Mouse (Mus musculus) thymus, postnatal 25 days (tissue): ENCODE measurements at regions not wholly inside any gene's neighbourhood (a gene's known extent, or its start where the extent isn't known, plus 50 kb on each side); places are given as distances from the start of the nearest gene placed in this dataset.

Source experiments
- DNase-seq: peaks from one replicate; pipeline ENCODE4 v3.0.0; 2022

DNA sequence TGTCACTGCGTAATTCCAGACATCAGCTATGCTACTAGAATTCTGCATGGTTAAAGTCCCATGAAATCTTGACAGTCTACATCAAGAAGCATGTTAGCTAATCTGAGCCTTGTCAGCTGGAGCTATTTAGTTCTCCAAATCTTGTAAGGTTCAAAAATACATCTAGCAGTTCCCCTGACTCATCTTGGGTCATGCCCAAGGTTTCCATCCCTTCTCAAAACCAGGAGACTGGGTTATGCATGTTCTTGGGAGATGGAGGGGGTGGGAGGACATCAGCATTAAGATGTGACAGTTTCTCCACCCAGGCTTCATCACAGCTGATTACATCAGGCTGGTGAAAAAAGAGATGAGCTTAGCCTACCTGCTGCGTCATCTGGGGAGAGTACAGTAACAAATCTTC lies 495.3 kb upstream of the 4930452B06Rik start:
- no peak for DNase-seq

DNA sequence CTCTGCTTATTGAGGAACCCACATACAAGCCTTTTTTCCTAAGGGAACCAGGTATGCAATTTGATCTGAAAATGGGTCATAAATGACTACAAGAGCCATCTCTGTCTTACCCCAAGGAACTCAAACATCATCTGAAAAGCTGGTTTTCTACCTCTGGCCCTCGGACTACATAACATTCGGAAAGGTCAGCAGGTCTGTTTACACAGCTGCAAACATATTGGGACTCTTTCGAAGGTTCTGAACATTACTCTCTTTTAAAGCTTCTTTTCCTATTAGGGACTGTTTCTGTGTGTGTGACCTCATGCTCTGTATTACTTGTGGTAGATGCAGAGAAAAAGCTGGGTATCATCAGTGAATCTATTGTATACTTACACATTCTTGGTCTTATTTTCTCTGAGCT lies 491.9 kb upstream of the 4930452B06Rik start:
- DNase-seq, result no peak

DNA sequence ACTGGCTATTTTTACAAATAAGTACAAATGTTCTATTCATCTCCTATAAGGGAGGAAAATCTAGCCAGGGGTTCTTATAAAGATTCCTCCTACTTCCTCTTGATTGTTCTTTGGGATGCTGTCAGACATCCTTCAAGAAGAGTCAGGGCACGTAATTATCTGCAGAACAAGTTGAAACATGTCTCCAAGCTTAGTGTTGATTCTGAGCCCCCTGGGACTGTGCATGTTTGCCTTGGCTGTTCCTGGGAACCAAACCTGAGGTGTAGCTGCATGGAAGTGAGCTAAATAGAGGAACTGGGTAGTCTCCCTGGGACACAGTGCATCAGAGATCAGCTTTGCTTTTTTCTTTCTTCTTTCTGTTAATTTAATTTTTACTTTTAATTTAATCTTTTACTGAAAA lies 484.8 kb upstream of the 4930452B06Rik start:
- DNase-seq, result no peak

DNA sequence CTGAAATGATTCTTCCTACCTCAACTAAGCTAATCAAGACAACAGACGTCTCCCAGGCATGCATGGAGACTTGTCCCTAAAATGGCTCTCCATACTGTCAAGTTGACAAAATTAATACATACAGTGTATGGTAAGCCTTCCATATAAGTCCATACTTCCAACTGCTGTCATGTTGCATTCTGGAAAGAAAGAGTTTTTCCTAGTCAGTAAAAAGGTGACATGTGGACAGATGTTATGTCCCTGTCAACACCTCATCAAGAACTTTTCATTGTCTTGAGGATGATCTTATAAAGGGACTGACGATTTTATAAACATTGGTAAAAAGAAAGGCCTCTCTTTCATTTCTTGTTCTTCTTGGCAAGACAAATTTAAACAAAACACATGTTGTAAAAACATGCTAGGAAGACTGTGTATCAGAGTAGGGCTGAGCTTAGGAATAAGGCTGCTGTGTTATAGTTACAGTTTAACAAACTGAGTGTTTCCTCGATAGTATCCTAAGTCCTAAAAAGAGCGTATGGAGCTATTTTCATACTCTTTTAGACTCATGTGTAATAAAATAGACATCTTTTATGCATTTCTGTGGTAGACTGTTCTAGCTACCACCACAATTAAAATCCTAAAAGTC lies 480.7 kb upstream of the 4930452B06Rik start:
- DNase-seq, result no peak

DNA sequence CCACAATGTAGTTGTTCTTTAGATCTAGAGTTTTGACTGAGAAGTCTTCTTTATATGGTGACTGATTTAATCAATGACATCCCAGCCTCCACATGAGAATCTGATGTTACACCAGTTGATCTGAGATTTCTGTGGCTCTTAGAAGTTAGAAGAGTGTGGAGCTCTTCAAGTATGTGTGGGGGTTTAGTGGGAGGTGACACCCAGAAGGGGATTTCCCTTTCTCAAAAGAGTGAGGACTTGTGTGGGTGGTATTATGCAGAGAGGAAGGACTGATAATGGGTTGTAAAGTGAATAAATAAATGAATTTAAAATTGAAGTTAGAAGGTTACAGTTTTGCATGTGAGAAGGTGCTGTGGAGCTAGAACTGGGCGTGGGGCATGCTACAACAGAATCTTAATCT lies 439.7 kb upstream of the 4930452B06Rik start:
- no peak for DNase-seq

DNA sequence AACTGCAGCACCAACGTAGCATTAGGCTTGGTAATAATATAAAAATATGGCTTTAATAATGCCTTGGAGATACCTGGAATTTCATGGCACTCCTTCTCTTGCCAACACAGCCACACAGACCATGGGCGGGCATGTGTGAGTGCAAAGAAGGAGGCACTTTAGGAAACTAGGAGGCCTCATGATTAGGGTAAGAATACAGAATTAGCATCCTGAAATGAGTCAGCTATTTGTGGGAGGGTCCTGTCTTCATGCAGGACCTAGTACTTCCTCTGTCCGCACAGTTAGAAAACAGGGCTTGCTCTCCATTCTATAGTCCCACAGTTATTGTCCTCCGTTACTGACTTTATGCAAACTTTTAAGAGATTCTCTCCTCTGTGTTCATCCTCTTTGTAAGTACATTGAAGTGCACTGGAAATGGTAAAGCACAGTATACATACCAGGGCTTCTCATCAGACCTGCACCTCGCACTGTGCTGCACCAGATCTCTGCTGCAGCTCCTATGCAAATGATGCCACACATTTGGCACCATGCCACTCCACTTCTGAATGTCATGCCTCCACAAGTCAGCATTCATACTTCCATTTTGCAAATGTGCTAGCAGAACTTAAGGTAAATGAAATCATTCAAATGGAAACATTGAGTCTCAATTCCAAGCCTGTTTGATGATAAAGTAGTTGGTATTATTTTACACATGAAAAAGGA lies 423.7 kb upstream of the 4930452B06Rik start:
- DNase-seq, result no peak

DNA sequence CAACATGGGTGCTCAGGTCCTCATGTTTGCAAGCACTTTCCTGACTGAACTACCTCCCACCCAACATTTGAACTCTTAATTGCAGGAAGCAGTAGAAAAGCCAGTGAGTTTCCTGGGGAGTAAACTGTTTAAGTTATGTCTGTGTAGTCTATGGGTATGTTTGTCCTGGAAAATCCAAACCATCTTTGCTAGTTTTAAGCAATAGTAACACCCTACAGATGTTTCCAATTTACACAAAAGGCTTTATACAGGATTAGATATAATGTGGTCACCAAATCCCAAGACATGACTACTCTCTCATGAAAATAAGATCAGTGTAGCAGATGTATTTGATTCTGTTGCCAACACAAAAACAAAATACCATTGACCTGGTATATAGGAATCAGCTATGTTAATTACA lies 421.1 kb upstream of the 4930452B06Rik start:
- DNase-seq, result no peak

DNA sequence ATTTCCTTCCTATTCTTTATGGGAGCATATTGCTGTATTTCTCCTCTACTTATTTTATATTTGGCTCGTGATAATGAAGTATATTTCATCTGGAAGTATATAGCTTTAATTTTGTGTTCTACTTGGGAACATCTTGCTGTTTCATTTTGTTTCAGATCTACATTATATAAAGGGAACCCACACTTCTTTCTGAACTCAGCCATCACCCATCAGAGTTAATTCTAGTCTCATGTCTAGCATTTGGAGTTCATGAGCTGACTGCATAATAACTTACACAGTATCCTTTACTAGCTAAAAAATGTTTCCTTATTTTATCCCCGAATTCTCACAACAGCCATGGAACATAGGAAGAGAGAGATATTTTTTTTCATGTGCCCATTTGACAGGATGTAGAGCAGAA lies 413.6 kb upstream of the 4930452B06Rik start:
- DNase-seq, result no peak

DNA sequence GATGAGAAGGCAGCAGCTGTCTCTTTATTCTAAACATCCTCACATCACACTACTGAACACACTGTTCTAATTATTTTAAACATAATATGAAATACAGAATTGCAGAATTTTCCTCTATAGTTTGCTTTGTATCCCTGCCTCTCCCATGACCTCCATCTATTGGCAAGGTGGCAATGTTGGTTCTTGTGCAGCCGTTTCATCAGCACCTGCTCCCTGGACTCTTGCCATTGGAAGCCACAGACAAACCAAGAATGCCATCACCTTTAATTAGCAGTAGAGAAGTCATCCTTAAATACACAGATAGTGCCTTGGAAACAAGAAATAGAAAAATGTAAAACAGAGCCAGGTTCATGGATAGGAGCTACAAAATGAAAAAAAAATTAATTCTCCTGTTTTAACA lies 413.0 kb upstream of the 4930452B06Rik start:
- no peak for DNase-seq

DNA sequence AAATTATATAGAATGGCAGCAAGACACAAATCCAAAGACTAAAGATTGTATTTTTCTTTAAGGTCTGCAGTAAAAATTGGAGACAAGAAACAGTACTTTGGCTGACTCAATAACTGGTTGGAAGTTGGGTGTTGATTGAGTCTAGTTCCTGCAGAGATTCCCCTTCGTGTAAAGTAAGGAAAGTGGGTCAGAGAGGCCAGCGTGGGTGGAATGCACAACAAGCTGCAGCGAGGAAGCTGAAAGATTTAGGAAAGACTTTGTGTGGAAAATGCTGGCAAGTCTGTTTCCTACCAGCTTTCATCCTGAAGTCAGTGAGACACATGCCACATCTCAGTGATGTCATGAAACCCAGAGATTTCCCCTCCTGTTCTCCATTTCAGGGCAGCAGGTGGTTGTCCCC lies 405.1 kb upstream of the 4930452B06Rik start:
- no peak for DNase-seq

DNA sequence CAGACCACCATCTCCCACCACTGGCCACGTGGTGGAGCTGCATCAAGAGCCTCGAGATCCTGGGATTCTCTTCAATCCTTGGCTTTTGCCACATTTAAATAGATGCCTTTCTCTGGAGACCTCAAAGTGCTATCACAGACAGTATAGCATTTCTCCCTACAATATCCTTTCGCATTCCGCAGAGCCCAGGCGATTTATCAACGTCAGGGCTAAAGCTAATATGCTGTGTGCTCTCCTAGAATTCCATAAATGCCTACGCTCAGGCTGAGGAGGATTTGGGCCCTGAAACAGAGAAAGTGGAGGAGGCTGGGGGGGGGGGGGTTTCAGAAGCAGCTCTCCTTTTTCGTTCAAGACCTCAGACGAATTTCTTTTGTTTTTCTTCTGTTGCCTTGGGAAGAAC lies 394.0 kb upstream of the 4930452B06Rik start:
- DNase-seq, result no peak

DNA sequence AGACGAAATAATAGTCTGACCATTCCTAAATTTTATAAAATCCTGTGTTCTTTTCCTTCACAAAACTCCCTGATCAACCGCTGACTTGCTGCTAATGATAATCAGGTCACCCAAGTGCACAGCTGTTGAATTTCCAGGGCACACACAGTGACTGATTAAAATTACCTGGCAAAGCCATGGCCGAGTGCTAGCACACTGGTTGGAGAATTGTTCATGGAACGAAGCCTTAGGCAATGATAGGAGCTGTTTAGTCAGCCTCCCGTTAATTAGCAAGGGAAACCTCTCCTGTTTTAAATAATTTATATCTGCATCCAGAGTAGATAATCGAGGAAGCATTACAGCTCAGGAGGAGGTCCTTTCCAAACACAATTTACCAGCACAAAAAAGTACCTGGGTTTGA lies 362.8 kb upstream of the 4930452B06Rik start:
- DNase-seq, result no peak

DNA sequence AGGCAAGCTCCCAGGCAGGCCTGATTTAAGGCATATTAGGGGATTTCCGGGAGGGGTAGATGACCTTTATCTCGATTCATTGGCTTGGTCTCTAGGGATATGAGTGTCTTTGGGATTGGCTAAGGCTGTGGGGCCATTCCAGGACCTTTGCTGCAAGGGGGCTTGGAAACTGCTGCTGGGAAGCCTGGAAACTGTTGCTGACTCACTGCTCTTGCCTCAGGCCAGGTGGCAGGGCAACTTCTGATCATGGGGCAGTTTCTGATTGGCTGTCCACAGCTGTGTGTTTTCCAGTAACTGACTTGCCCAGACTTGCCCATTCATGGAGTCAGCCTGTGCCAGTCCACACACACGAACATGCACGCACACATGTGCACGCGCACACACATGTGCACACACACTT lies 349.8 kb upstream of the 4930452B06Rik start:
- DNase-seq, result no peak

DNA sequence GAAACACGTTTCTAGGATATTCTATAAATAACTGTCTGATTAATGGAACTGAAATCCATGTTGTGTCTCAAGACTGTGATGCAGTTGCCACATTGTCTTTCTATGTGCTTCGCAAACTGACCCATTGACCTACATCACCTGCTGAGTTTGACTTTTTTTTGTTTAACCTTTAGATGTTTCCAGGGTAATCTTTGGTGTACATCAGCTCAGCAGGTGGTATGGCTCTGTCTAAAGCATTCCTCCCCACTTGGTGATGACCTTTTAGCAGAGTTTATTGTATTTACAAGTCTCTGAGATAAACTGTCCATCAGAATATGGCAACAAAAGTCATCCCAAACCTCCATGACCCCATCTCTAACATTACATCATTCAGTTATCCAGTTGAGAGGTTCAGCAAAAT lies 337.0 kb upstream of the 4930452B06Rik start:
- DNase-seq, result no peak

DNA sequence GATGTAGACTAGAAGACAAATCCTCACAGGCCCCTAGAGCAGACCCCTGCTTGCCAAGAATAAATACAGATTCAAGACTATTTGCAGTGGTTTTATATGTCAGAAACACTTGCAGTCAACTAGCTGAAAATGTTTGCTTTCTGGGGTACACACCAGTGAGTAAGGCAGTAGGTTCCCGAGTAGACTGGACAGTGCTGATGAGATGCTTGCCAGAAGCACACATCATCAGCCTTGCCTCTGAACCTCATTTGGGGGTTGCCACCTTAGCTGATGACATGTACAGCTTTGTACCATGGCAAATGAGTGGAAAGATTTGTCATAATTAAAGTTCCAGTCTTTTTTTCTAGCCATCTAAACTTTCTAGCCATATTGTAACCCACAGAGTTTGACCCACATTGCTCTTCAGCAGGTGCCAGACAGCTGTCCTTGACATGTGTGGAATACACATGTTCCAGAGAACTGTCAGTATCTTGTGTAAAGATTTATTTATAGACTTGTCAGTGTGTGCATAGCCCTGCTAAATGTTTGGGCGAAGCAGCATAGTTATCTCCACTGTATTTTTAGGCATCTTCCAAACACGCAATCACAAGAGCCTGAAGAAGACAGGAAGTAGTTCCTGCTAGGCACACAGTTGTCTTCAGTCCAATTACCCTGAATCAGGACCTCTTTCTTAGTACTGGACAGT lies 334.5 kb upstream of the 4930452B06Rik start:
- no peak for DNase-seq

DNA sequence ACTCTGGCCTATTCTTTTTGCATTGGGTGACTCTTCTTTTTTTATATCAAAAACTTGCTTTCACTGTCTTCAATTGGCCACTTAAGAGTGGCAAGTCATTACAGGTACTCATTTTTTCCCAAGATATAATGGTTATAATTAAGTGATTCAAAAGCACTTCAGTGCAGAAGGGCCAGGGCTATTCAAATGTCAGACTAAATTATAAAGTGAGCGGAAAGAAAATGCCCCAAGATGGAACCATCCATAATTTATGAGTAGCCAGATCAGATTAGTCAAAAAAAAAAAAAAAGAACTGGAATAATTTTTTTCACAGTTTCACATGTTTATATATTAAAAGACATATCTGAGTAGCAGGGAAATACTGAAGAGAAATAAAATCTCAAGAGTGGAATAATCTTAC lies 333.8 kb upstream of the 4930452B06Rik start:
- DNase-seq, result no peak

DNA sequence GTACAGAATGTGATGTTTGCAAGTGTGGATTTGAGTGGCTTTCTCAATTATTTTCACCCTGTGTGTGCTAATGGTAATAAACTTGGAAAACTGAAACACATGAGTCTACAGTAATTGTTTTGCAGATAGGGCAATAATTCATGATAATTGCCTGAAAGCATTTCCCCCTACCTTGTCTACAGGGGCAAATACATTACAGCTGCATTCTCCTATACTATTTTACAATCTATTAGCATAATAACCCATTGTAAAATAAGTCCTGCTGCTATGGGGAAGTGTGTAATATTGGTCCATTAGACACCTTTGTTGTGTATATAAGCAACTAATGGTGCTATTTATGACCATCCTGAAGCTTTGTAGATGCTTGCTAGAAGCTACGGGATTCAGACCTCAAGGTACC lies 327.4 kb upstream of the 4930452B06Rik start:
- no peak for DNase-seq

DNA sequence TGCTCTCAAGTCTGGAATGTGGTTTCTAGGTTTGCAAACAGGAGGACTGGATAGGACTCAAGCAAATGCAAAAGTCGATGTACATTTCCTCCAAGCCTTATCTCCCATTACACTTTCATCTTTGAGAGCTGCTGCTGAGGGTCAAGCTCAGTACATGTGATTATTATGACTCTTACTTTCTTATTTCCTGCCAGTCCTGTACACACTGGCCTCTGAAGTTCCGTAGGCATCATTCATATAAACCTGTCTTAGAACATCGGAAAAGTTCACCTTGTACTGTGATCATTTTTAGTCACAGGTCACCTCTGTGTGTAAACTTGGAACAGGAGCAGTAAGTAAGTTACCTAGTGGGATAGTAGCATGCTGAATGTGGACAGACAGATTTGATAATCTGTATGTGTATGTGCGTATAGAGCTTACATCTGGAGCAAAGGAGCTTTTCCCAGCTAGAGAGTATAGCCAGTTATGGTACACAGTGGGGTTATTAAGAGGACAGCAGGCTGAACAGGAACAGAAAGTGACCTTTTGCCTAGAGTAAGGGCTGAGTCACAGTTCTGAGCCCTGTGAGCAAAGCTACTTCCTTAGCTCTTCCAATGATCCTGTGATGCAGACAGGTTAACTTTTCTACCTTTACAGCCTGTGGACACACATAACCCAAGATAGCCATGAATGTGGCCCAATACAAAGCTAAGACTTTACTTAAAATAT lies 319.2 kb upstream of the 4930452B06Rik start:
- no peak for DNase-seq

DNA sequence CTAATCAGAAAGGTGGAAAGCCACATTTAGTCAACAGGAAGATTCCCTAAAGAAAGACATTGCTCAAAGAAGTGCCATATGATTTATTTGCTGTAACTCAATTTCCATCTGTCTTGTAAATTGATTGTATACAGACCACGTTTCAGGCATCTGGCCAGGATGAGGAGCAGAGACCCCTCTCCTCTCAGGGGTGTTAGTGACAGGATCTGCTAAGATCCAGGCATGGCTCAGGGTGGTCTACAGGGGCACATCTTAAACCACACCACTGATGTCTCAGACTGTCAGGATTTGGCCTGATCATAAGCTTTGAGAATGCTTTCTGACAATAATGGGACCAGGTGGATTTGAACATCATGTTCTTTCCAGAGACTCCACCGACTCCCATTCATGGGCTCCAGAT lies 295.5 kb upstream of the 4930452B06Rik start:
- DNase-seq, result no peak

DNA sequence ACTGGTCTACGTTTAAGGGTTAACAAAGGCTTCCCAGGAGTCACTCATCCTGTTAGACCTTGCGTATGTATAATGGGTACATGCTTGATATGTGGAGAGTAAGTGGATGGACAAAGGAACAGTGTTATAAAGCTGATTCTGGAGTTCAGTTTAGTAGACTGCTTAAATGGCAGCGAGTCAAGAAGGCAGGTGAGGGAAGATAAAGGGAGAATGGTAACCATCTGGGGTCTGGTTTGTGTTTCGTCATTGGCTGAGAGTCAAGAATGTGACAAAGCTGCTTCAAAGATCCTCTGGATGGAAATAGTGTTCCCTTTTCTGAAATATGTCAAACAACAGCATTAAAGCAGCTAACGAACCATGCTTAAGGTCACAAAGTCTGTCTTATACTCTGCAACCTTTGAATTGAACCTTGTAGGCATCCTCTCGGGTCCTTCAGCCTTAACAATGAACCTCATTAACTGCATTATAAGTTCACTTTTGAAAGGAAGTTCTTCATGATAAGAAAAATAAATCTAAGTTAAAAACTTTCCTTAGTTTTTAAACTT lies 286.9 kb upstream of the 4930452B06Rik start:
- DNase-seq, result no peak

DNA sequence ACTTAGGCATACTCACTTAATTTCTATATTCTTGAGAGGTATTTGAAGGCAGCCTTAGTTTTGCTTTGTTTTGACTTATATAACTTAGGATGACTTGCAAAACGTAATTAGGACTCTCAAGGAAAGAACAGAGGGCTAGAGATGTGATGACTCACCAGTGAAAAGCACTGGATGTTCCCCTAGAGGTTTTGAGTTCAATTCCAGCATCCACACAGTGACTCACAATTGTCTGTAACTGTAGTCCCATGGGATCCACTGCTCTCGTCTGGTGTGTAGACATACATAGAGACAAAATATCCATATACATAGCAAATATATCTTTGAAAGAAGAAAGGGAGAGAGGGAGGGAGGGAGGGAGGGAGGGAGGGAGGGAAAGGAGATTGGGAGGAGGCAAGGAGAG lies 282.7 kb upstream of the 4930452B06Rik start:
- no peak for DNase-seq

DNA sequence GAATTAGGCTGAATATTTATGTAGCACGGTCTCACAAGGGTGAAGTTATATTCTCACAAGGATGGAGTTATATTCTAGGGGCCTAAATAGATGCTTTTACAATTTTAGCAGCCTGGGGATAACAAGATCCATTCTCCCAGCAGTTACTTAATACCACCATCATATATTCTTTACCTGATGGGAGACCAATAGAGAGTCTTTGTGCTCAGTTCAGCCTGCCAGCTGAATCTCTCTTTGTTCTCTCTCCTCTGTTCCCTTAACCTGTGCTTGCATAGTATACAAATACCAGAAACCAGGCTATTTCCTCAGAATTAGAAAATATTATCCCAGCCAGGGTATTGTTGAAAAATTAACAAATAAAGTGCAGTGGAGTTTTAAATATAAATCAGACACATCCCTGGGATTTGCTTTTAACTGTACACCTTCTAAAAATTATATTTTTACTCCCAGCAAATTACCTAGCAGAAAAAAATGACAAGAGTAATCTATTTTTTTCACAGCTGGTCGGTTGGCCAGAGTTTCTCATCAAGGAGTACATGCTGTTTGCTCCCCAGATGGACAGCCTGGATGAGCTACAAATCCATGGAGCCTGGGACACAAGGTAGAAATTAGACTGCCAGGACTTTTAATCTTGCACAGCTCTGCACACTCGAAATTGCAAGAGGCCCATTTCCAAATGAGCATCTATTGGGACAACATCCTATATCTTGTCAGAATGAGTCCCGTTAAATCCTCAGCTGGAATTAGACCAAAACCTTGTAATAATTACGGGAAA lies 281.0 kb upstream of the 4930452B06Rik start:
- no peak for DNase-seq

DNA sequence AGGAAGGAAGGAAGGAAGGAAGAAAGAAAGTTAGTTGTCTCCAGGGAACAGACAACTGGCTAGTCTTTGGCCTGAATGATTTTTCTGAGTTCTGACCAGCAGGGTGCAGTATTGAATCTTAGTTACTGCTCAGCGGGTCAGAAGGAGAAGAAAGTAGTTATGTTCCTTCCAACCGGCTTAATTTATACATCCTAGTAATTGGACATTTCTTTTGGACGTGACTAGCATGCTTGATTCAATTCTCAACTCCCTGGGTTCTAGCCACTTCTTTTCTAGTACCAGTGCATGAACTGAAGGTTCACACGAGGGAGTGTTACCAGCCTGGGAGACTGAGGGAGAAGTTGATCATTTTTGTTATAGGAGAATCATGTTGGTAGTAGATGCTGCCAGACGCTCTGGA lies 269.1 kb upstream of the 4930452B06Rik start:
- DNase-seq, result peak; percentile 9
